Mouse (Mus musculus): Measurements from ENCODE around the gene Car14. TPM values are rescaled to one million over a fixed set of nuclear protein-coding genes. Genes with fewer than 3 reads are reported as not detected.
"Not testable (repeated sequence)": the region's sequence is repeated elsewhere in the genome, so short reads cannot be mapped to it uniquely, and the experiment has no call there.

Gene Car14
- polyA plus RNA-seq, 1 experiment: 63.2 TPM

- H3K4me3 ChIP-seq (replicated peaks; ENCODE audit: insufficient read depth, low read depth, low read length): no peak overlapping the region
- H3K4me1 ChIP-seq (ENCODE audit: control insufficient read depth, insufficient read depth, low read length): peaks cover 4% of the 10 kb centered on the region; the same call in 1 of the 2 replicates
- H3K27me3 ChIP-seq (ENCODE audit: control insufficient read depth, insufficient read depth, low read length): no peaks in the 10 kb centered on the region
- TF ChIP-seq CTCF (IDR thresholded peaks at IDR 0.05; ENCODE audit: borderline replicate concordance, insufficient read depth, low read depth, low read length) (no peak), POLR2A (IDR thresholded peaks at IDR 0.05; ENCODE audit: borderline replicate concordance, insufficient read depth, low read length) (no peak)
- peak overlapping the region; percentile 69; the same call in 1 of the 2 replicates for H3K27ac ChIP-seq (ENCODE audit: insufficient read depth, low read length)
- 31% methylated on average over 6 of the region's 6 CpGs for WGBS
- DNase-seq: no peak
Observed at GRCm38 (mm10) chr3:95902643-95903042, 1.8 kb downstream of the Car14 start.

GRCm38 (mm10) chr3:95902373-95902625, 2.2 kb downstream of the Car14 start:
- Histone ChIP-seq H3K27ac (ENCODE audit: insufficient read depth, low read length) (peak overlapping the region; percentile 69; the same call in 1 of the 2 replicates), H3K4me3 (replicated peaks; ENCODE audit: insufficient read depth, low read depth, low read length) (no peak overlapping the region)

GRCm38 (mm10) chr3:95901616-95902372, 2.7 kb downstream of the Car14 start:
- Histone ChIP-seq H3K4me3 (replicated peaks; ENCODE audit: insufficient read depth, low read depth, low read length) (no peak overlapping the region), H3K27me3 (ENCODE audit: control insufficient read depth, insufficient read depth, low read length) (no peaks in the 10 kb centered on the region), H3K4me1 (ENCODE audit: control insufficient read depth, insufficient read depth, low read length) (peaks cover 4% of the 10 kb centered on the region; the same call in 1 of the 2 replicates), H3K27ac (ENCODE audit: insufficient read depth, low read length) (peak overlapping the region; percentile 69; the same call in 1 of the 2 replicates)
- no peak for DNase-seq
- TF ChIP-seq CTCF (IDR thresholded peaks at IDR 0.05; ENCODE audit: borderline replicate concordance, insufficient read depth, low read depth, low read length): no peak
- no peak for TF ChIP-seq POLR2A (IDR thresholded peaks at IDR 0.05; ENCODE audit: borderline replicate concordance, insufficient read depth, low read length)
- WGBS: 47% methylated on average over 9 of the region's 9 CpGs

More at GRCm38 (mm10) chr3:95902373-95902625, 2.2 kb downstream of the Car14 start:
- H3K4me1 ChIP-seq (ENCODE audit: control insufficient read depth, insufficient read depth, low read length): peaks cover 4% of the 10 kb centered on the region; the same call in 1 of the 2 replicates
- TF ChIP-seq POLR2A (IDR thresholded peaks at IDR 0.05; ENCODE audit: borderline replicate concordance, insufficient read depth, low read length): no peak
- no peak for TF ChIP-seq CTCF (IDR thresholded peaks at IDR 0.05; ENCODE audit: borderline replicate concordance, insufficient read depth, low read depth, low read length)
- H3K27me3 ChIP-seq (ENCODE audit: control insufficient read depth, insufficient read depth, low read length): no peaks in the 10 kb centered on the region
- DNase-seq: no peak

GRCm38 (mm10) chr3:95899800-95900524, 4.5 kb downstream of the Car14 start:
- TF ChIP-seq POLR2A (IDR thresholded peaks at IDR 0.05; ENCODE audit: borderline replicate concordance, insufficient read depth, low read length) (no peak), CTCF (IDR thresholded peaks at IDR 0.05; ENCODE audit: borderline replicate concordance, insufficient read depth, low read depth, low read length) (no peak)
- no peaks in the 10 kb centered on the region for H3K27me3 ChIP-seq (ENCODE audit: control insufficient read depth, insufficient read depth, low read length)
- no peak overlapping the region for H3K27ac ChIP-seq (ENCODE audit: insufficient read depth, low read length)
- peaks cover 9% of the 10 kb centered on the region for H3K4me1 ChIP-seq (ENCODE audit: control insufficient read depth, insufficient read depth, low read length)
- no peak overlapping the region for H3K4me3 ChIP-seq (replicated peaks; ENCODE audit: insufficient read depth, low read depth, low read length)
- WGBS: 72% methylated on average over 13 of the region's 13 CpGs
- no peak for DNase-seq

- H3K4me1 ChIP-seq (ENCODE audit: control insufficient read depth, insufficient read depth, low read length); H3K27me3 ChIP-seq (ENCODE audit: control insufficient read depth, insufficient read depth, low read length); H3K27ac ChIP-seq (ENCODE audit: insufficient read depth, low read length); DNase-seq: not testable (repeated sequence)
- H3K4me3 ChIP-seq (replicated peaks; ENCODE audit: insufficient read depth, low read depth, low read length): peak overlapping the region; percentile 32
- 59% methylated on average over 7 of the region's 7 CpGs for WGBS
Observed at GRCm38 (mm10) chr3:95895501-95895900, 9.0 kb downstream of the Car14 start.

GRCm38 (mm10) chr3:95894317-95895160, 10.0 kb downstream of the Car14 start:
- H3K27me3 ChIP-seq (ENCODE audit: control insufficient read depth, insufficient read depth, low read length): no peaks in the 10 kb centered on the region
- TF ChIP-seq CTCF (IDR thresholded peaks at IDR 0.05; ENCODE audit: borderline replicate concordance, insufficient read depth, low read depth, low read length) (no peak), POLR2A (IDR thresholded peaks at IDR 0.05; ENCODE audit: borderline replicate concordance, insufficient read depth, low read length) (no peak)
- DNase-seq: peak; percentile 60 to 64
- peak overlapping the region; percentile 82 for H3K27ac ChIP-seq (ENCODE audit: insufficient read depth, low read length)
- 5% methylated on average over 16 of the region's 16 CpGs for WGBS
- H3K4me1 ChIP-seq (ENCODE audit: control insufficient read depth, insufficient read depth, low read length): peaks cover 6% of the 10 kb centered on the region
- H3K4me3 ChIP-seq (replicated peaks; ENCODE audit: insufficient read depth, low read depth, low read length): peak overlapping the region; percentile 96

- DNase-seq: peak; percentile 95 to 98
- peak; percentile 73; the same call in 1 of the 2 replicates for TF ChIP-seq POLR2A (IDR thresholded peaks at IDR 0.05; ENCODE audit: borderline replicate concordance, insufficient read depth, low read length)
- H3K4me1 ChIP-seq (ENCODE audit: control insufficient read depth, insufficient read depth, low read length); H3K27me3 ChIP-seq (ENCODE audit: control insufficient read depth, insufficient read depth, low read length): not testable (repeated sequence)
- Histone ChIP-seq H3K27ac (ENCODE audit: insufficient read depth, low read length) (peak within 1 kb of the TSS; percentile 82), H3K4me3 (replicated peaks; ENCODE audit: insufficient read depth, low read depth, low read length) (peak within 1 kb of the TSS; percentile 96)
- under 1% methylated on average over 29 of the region's 43 CpGs for WGBS
Observed at GRCm38 (mm10) chr3:95893606-95894316, 10.7 kb downstream of the Car14 start, which contains the start of gene Aph1a. Aph1a (plus strand) TSS chr3:95893969.
